Mouse (Mus musculus): ENCODE measurements around the gene Fastk. TPM values are rescaled to one million over a fixed set of nuclear protein-coding genes. Genes with fewer than 3 reads are reported as not detected.

The Fastk gene
- total RNA-seq (2023) = 10 to 100 TPM; 44.0 to 59.8 TPM

DNA sequence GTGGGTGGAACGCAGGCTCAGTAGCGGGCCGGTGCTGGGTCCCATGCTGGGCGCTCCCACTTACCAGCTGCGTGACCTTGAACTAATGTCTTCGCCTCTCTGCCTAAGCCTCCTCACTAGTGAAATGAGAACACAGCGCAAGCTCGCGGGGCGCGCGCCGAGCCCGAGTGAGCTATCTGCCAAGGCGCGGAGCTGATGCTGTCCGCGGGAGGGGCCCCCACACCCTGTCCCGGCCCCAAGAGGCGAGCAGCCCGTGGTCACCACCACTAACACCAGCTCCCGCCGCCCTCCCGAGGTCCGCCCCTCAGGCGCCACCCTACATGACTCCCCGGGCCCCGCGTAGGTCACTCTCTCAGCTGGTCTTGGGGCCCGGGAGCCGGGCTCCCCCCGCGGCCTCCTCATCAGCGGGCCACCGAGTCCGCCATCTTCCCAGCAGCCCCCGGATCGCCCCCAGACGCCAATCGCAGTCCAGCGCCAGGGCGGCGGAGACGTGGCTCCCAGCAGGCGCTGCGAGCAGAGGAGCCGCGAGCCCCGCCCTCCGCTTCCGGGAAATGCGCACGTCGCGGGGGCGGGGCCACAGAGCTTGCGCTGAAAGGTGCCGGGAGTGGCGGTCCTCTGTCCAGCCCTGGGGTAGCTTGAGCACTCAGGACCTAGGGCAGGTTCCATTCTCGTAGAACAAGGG is at the start of gene Fastk:
TSS of gene Fastk (minus strand) at position 542 of the 682 bp plus-strand sequence.

DNA sequence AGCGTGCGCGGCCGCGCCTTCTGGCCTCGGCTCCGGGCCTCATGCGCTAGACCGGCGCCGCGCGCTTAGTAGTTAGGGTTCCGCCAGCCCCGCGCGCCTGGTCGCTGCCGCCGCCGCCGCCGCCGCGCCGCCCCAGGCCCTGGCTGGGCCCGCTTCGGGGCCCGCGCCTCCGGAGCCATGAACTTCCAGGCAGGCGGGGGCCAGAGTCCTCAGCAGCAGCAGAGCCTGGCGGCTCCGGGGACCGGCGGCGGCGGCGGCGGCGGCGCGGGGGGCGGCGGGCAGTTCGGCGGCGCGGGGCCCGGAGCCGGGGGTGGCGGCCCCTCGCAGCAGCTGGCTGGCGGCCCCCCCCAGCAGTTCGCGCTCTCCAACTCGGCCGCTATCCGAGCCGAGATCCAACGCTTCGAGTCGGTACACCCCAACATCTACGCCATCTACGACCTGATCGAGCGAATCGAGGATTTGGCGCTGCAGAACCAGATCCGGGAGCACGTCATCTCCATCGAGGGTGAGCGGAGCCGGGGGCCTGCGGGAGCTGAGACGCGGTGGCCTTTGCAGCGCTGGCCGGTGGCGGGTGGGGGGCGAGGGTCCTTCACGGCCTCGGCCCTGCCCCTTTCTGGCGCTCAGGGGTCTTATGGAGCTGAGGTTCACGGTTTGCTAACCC is 7.1 kb upstream of the Fastk start, which contains the start of gene Agap3:
TSS of gene Agap3 (plus strand) at position 148 of the 661 bp plus-strand sequence.

DNA sequence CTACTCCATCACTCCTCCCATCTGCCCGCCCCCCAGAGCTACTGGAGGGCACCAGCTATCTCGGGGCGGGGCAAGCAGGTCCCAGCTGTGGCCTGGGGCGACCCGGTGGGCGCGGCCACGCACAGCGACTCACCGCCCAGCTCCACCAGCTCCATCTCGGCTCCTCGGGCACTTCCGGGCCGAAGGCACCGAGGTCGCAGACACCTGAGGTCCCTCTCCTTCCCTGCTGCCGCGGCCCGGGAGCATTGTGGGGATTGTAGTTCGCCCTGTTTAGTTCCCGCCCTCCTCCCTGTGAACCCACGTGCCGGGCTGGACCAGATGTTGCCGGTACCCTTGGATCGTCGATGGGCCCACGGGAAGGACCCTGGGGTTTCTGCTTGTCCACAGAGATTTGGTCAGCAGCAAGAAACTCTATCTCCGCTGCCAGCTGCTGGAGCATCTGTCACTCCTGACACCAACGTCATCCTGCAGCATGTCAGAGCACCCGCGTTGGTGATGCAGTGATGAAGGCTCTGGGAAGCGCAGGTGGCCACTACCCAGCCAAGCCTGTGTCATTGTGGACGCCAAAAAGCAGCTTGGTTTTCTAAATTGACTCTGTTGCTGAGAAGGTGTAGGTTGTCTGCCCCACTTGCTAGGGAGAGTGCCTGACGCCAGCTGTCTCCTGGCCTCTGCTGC is 2.7 kb upstream of the Fastk start, which contains the start of gene Tmub1:
TSS of gene Tmub1 (minus strand) at position 231 of the 675 bp plus-strand sequence.

DNA sequence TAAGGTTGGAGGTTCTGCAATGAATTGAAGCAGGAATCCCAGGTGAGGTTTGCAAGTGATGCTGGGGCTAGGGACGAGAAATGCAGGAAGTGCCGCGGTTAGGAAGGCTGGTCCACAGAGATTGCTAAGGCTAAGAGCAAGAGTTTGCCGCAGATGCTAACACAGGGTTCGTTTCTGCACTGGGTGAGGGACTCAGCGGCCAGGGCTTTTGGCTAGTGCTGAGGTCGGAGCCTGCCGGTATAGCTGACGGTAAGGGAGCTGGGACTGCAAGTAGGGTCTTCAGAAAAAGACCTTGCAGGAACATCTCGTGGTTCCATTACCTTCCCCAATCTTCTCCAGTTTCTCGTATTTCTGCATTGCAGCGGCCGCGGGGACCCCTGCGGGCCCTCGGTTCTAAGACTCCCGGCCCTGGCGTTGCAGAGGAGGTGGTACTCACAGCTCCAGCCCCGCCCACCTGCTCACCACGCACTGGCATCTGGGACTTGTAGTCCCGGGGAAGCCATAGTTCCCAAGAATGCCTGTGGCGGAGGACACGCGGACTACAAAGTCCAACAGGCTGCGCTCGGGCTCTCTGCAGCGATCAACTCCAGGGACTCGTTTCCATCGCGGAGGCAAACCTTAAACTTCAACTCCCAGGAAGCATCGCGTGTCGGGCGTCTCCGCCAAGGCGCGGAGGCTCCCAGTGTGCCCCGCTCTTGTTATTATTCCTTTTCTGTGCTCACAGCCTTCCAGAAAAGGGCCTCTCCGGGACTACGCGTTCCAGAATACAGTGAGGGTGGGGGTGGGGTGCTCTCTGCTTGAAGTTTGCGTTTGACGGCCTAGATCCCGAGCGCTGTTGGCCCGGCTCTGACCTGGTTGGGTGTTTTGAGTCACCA is 21.7 kb downstream of the Fastk start, which contains the start of the genes Cdk5 and Slc4a2:
TSS of gene Cdk5 (minus strand) at position 402 of the 875 bp plus-strand sequence.
TSS of gene Slc4a2 (plus strand) at position 709 of the 875 bp plus-strand sequence.

DNA sequence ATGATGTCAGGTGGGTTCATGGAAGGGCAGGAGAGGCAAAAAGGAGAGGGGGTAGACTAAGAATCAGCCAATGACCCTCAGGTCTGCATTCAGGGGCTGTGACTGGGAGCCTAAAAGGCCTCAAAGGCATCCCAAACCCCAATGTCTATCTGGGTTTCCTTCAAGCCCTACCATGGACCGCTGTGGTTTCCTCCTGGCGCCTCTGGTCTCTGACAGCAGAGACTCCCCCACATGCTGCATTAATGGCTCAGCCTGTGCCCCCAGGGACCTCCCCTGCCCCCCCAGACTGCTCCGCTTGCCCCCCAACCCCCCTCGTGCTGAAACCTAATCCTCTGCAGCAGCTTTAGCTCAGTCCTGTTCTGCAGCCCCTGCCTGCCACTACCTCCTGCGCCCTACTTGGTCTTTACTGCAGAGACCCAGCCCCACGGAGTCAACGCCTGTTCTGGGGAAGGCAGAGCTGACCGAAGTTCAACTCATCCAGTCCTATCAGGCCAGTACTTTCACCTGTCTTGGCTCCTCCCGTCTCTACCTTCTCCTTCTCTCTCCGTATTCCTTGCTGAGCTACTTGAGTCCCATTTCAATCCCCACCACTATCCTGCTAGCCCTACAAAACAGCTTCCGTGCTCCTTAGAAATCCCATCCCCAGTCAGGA is 31.9 kb downstream of the Fastk start, which contains the start of gene Asic3:
TSS of gene Asic3 (plus strand) at position 351 of the 652 bp plus-strand sequence.

DNA sequence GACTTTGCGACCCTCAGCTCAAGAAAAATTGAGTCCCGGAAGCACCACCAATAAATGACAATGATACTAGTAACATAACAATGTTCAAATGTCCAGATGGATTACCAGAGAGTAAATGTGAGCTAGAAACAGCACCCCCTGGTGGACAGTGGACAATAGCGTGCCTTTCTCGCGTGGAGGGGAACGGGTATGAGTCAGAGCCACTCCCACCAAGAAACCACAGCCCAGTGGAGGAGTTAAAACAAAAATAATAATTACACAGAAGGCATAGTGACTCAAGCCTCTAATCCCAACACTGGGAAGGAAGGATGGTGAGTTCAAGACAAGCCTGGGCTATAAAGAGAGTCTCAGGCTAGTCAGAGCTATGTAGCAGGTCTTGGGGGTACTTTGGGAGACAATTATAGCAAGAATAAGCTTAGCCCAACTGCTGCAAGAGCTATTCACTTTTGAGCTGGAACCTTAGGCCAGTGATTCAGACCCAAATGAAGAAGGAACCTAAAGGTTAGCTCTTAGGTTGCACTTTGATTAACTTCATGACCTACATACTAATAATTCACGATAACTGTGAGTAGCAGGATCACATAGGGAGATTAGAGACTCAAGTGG is 51.6 kb downstream of the Fastk start, which contains the start of gene Abcb8:
TSS of gene Abcb8 (plus strand) at position 272 of the 606 bp plus-strand sequence.

DNA sequence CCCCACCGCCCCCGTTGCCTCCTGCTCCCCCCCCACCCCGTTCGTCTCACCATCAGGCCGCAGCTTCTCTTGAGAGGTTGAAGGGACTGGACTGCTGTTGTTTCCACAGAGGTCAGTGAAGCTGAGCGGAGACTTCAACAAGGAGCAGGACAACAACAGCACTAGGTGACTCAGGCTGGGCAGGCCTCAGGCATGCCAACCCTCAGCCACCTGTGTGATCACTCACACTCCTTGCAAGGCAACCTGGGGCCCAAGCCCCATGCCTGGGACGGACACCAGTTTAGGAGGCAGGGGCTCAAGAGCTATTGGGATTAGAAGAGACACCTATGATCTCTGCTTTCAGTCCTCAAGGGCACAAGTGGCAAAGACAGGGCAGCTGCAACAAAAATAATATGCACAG is 53.2 kb downstream of the Fastk start, which contains the start of gene Atg9b:
TSS of gene Atg9b (minus strand) at position 280 of the 400 bp plus-strand sequence.

Other genes with a start within 250 kb of the Fastk start
- gene Kcnh2, start 93.7 kb downstream of the Fastk start, total RNA-seq (2023) = not detected
- gene Nos3, start 80.5 kb downstream of the Fastk start, total RNA-seq (2023) = under 1 TPM; 0.18 to 0.21 TPM
- 1 to 10 TPM; 1.4 TPM for gene Atg9b, start 53.1 kb downstream of the Fastk start, total RNA-seq (2023)
- 10 to 100 TPM; 11.2 to 12.7 TPM for gene Abcb8, start 51.6 kb downstream of the Fastk start, total RNA-seq (2023)
- gene Asic3, start 31.9 kb downstream of the Fastk start, total RNA-seq (2023) = under 1 TPM in 1 of 2 experiments, not detected in 1; 0.26 TPM
- gene Cdk5, start 21.8 kb downstream of the Fastk start, total RNA-seq (2023) = 10 to 100 TPM; 23.1 to 32.0 TPM
- gene Slc4a2, start 21.4 kb downstream of the Fastk start, total RNA-seq (2023) = 10 to 100 TPM; 59.6 to 65.9 TPM
- 10 to 100 TPM; 19.3 to 19.6 TPM for gene Tmub1, start 2.6 kb upstream of the Fastk start, total RNA-seq (2023)
- gene Agap3, start 6.9 kb upstream of the Fastk start, total RNA-seq (2023) = 10 to 100 TPM; 58.6 to 61.2 TPM
- not detected for gene Gbx1, start 81.9 kb upstream of the Fastk start, total RNA-seq (2023)
- gene Asb10, start 95.7 kb upstream of the Fastk start, total RNA-seq (2023) = not detected
- gene 4931409K22Rik, start 111.5 kb upstream of the Fastk start, total RNA-seq (2023) = not detected
- 10 to 100 TPM; 30.4 to 32.8 TPM for gene Abcf2, start 132.2 kb upstream of the Fastk start, total RNA-seq (2023)
- gene Chpf2, start 141.5 kb upstream of the Fastk start, total RNA-seq (2023) = 10 to 100 TPM; 29.1 to 31.1 TPM
- not detected for gene Smarcd3, start 179.1 kb upstream of the Fastk start, total RNA-seq (2023)
- 10 to 100 TPM; 66.8 to 74.7 TPM for gene Nub1, start 240.2 kb upstream of the Fastk start, total RNA-seq (2023)

All from monocyte, adult 59 days (primary cell).